Mouse (Mus musculus) 416B (cell line): Measurements from ENCODE around the gene Fam131c.

Source experiments
- DNase-seq: peaks from one replicate; pipeline ENCODE4 v3.0.0; 2011; ENCODE audit warnings: low read depth

Fam131c gene

GRCm38 (mm10) chr4:141411430-141411992 lies 43.5 kb downstream of the Fam131c start:
- DNase-seq = no peak

- no peak for DNase-seq
These were observed 47.9 kb downstream of the Fam131c start, which contains the start of gene Clcnkb for GRCm38 (mm10) chr4:141415924-141416323. Gene Clcnkb (minus strand): TSS chr4:141416014.

GRCm38 (mm10) chr4:141419398-141420191 lies 51.6 kb downstream of the Fam131c start:
- peak; percentile 85 for DNase-seq

- no peak for DNase-seq
These were observed 52.3 kb downstream of the Fam131c start, which contains the start of gene Hspb7 for GRCm38 (mm10) chr4:141420192-141420829. Gene Hspb7 (plus strand): TSS chr4:141420779.

- DNase-seq = no peak
These were observed 52.9 kb downstream of the Fam131c start for GRCm38 (mm10) chr4:141420886-141421285.

- DNase-seq = no peak
These were observed 53.4 kb downstream of the Fam131c start for GRCm38 (mm10) chr4:141421423-141421822.

GRCm38 (mm10) chr4:141422841-141423240 lies 54.8 kb downstream of the Fam131c start:
- no peak for DNase-seq

- DNase-seq = no peak
These were observed 55.3 kb downstream of the Fam131c start for GRCm38 (mm10) chr4:141423288-141423687.

GRCm38 (mm10) chr4:141423691-141424431 lies 55.8 kb downstream of the Fam131c start:
- DNase-seq = no peak

- peak; percentile 89 for DNase-seq
These were observed 57.8 kb downstream of the Fam131c start for GRCm38 (mm10) chr4:141425484-141426479.

GRCm38 (mm10) chr4:141426796-141427745 lies 59.1 kb downstream of the Fam131c start:
- DNase-seq = no peak

- DNase-seq = no peak
These were observed 59.9 kb downstream of the Fam131c start for GRCm38 (mm10) chr4:141427921-141428320.

GRCm38 (mm10) chr4:141429381-141429780 lies 61.4 kb downstream of the Fam131c start:
- no peak for DNase-seq

GRCm38 (mm10) chr4:141429847-141430246 lies 61.8 kb downstream of the Fam131c start:
- DNase-seq = peak; percentile 62

- peak; percentile 87 for DNase-seq
These were observed 63.0 kb downstream of the Fam131c start for GRCm38 (mm10) chr4:141430997-141431396.

- DNase-seq = no peak
These were observed 64.6 kb downstream of the Fam131c start for GRCm38 (mm10) chr4:141432666-141433065.

- DNase-seq = no peak
These were observed 65.2 kb downstream of the Fam131c start for GRCm38 (mm10) chr4:141433191-141433590.
